Mouse (Mus musculus): ENCODE measurements at regions not wholly inside any gene's neighbourhood (a gene's known extent, or its start where the extent isn't known, plus 50 kb on each side); places are given as distances from the start of the nearest gene placed in this dataset.

DNA sequence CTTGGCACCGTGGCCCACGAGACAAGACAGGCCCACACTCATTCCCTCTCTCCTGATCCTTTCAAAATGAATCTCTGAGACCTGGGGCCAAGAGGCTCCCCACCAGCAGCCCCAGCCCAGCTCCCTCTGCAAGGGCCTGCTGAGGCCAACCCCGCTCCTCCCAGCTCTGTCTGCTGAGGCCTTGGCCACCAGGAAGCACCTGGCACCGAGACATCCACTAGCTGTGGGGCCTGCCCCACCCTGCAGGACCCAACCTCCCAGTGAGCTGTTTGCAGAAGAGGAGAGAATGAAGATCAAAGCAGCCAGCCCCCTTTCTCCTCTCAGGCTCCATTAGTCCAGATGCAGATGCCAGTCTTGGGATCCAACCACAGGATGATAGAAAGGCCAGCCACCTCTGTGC, 241.3 kb downstream of the Bcl11b start:
- no peak for TF ChIP-seq CTCF (IDR thresholded peaks at IDR 0.05; ENCODE audit: control insufficient read depth, insufficient read depth, insufficient read length)
- TF ChIP-seq USF1 (IDR thresholded peaks at IDR 0.05; ENCODE audit: low read depth): no peak
- TF ChIP-seq MYOD1 (IDR thresholded peaks at IDR 0.05; ENCODE audit: control insufficient read depth, insufficient read length, low read depth): no peak
- TF ChIP-seq MAX (IDR thresholded peaks at IDR 0.05): no peak
- TF ChIP-seq CEBPB (IDR thresholded peaks at IDR 0.05; ENCODE audit: low read depth): no peak
- TF ChIP-seq FOSL1 (IDR thresholded peaks at IDR 0.05; ENCODE audit: insufficient read depth, low read length, poor library complexity, severe bottlenecking): no peak
